Mouse (Mus musculus): Measurements from ENCODE around the gene Pced1b. TPM values are rescaled to one million over a fixed set of nuclear protein-coding genes. Genes with fewer than 3 reads are reported as not detected.

Gene Pced1b
- polyA plus RNA-seq, 1 experiment from 2014 or later, result 2.6 TPM

GRCm38 (mm10) chr15:97272831-97273230 is 25.9 kb downstream of the Pced1b start:
- Histone ChIP-seq H3K4me1 (ENCODE audit: control insufficient read depth in 2 of 2, insufficient read depth in 2 of 2, low read length in 2 of 2) (no peaks in the 10 kb centered on the region), H3K9ac (ENCODE audit: low read length) (no peak overlapping the region)
- WGBS, result 82% methylated on average over 3 of the region's 3 CpGs

GRCm38 (mm10) chr15:97275626-97276395 is 28.9 kb downstream of the Pced1b start:
- H3K9ac ChIP-seq (ENCODE audit: low read length), result no peak overlapping the region
- no peaks in the 10 kb centered on the region for H3K36me3 ChIP-seq (ENCODE audit: control insufficient read depth, insufficient read depth, low read length)
- H3K4me3 ChIP-seq (ENCODE audit: control insufficient read depth in 1 of 2, insufficient read depth in 1 of 2, low read depth in 1 of 2, low read length in 2 of 2), result no peak overlapping the region
- no peaks in the 10 kb centered on the region for H3K27me3 ChIP-seq (ENCODE audit: control insufficient read depth, insufficient read depth, low read length)
- WGBS, result 89% methylated on average over 12 of the region's 12 CpGs
- ATAC-seq (ENCODE audit: insufficient number of reproducible peaks, insufficient read depth, low FRiP score, low read depth), result no peak
- H3K4me1 ChIP-seq (ENCODE audit: control insufficient read depth in 2 of 2, insufficient read depth in 2 of 2, low read length in 2 of 2), result peaks cover 0 to 2% of the 10 kb centered on the region in 2 experiments; a peak in 2 of 4 replicates
- no peaks in the 10 kb centered on the region for H3K9me3 ChIP-seq (ENCODE audit: control insufficient read depth, low read length)
- H3K27ac ChIP-seq (replicated peaks in 1 of 2; ENCODE audit: control insufficient read depth in 1 of 2, insufficient read depth in 1 of 2, low read depth in 2 of 2, low read length in 2 of 2), result no peak overlapping the region
- H3K4me2 ChIP-seq (ENCODE audit: low read length), result no peak overlapping the region

More at GRCm38 (mm10) chr15:97272831-97273230, 25.9 kb downstream of the Pced1b start:
- Histone ChIP-seq H3K27me3 (ENCODE audit: control insufficient read depth, insufficient read depth, low read length) (no peaks in the 10 kb centered on the region), H3K4me2 (ENCODE audit: low read length) (no peak overlapping the region), H3K36me3 (ENCODE audit: control insufficient read depth, insufficient read depth, low read length) (no peaks in the 10 kb centered on the region), H3K9me3 (ENCODE audit: control insufficient read depth, low read length) (no peaks in the 10 kb centered on the region), H3K4me3 (ENCODE audit: control insufficient read depth in 1 of 2, insufficient read depth in 1 of 2, low read depth in 1 of 2, low read length in 2 of 2) (no peak overlapping the region), H3K27ac (replicated peaks in 1 of 2; ENCODE audit: control insufficient read depth in 1 of 2, insufficient read depth in 1 of 2, low read depth in 2 of 2, low read length in 2 of 2) (no peak overlapping the region)
- no peak for ATAC-seq (ENCODE audit: insufficient number of reproducible peaks, insufficient read depth, low FRiP score, low read depth)

- no peak for ATAC-seq (ENCODE audit: insufficient number of reproducible peaks, insufficient read depth, low FRiP score, low read depth)
- WGBS, result 83% methylated on average over 20 of the region's 20 CpGs
- H3K4me1 ChIP-seq (ENCODE audit: control insufficient read depth in 2 of 2, insufficient read depth in 2 of 2, low read length in 2 of 2), result peaks cover 0 to 4% of the 10 kb centered on the region in 2 experiments; a peak in 2 of 4 replicates
- H3K9ac ChIP-seq (ENCODE audit: low read length), result no peak overlapping the region
- H3K27ac ChIP-seq (replicated peaks in 1 of 2; ENCODE audit: control insufficient read depth in 1 of 2, insufficient read depth in 1 of 2, low read depth in 2 of 2, low read length in 2 of 2), result no peak overlapping the region
- H3K36me3 ChIP-seq (ENCODE audit: control insufficient read depth, insufficient read depth, low read length), result no peaks in the 10 kb centered on the region
- H3K9me3 ChIP-seq (ENCODE audit: control insufficient read depth, low read length), result no peaks in the 10 kb centered on the region
- no peaks in the 10 kb centered on the region for H3K27me3 ChIP-seq (ENCODE audit: control insufficient read depth, insufficient read depth, low read length)
- no peak overlapping the region for H3K4me2 ChIP-seq (ENCODE audit: low read length)
- no peak overlapping the region for H3K4me3 ChIP-seq (ENCODE audit: control insufficient read depth in 1 of 2, insufficient read depth in 1 of 2, low read depth in 1 of 2, low read length in 2 of 2)
Measured at GRCm38 (mm10) chr15:97276660-97277153, 29.8 kb downstream of the Pced1b start.

GRCm38 (mm10) chr15:97277328-97277727 is 30.4 kb downstream of the Pced1b start:
- H3K36me3 ChIP-seq (ENCODE audit: control insufficient read depth, insufficient read depth, low read length), result no peaks in the 10 kb centered on the region
- WGBS, result 78% methylated on average over 10 of the region's 10 CpGs
- H3K4me2 ChIP-seq (ENCODE audit: low read length), result no peak overlapping the region
- H3K27ac ChIP-seq (replicated peaks in 1 of 2; ENCODE audit: control insufficient read depth in 1 of 2, insufficient read depth in 1 of 2, low read depth in 2 of 2, low read length in 2 of 2), result no peak overlapping the region
- no peak for ATAC-seq (ENCODE audit: insufficient number of reproducible peaks, insufficient read depth, low FRiP score, low read depth)
- H3K4me3 ChIP-seq (ENCODE audit: control insufficient read depth in 1 of 2, insufficient read depth in 1 of 2, low read depth in 1 of 2, low read length in 2 of 2), result no peak overlapping the region
- no peaks in the 10 kb centered on the region for H3K9me3 ChIP-seq (ENCODE audit: control insufficient read depth, low read length)
- H3K4me1 ChIP-seq (ENCODE audit: control insufficient read depth in 2 of 2, insufficient read depth in 2 of 2, low read length in 2 of 2), result peaks cover 0 to 5% of the 10 kb centered on the region in 2 experiments; a peak in 2 of 4 replicates
- H3K27me3 ChIP-seq (ENCODE audit: control insufficient read depth, insufficient read depth, low read length), result no peaks in the 10 kb centered on the region
- H3K9ac ChIP-seq (ENCODE audit: low read length), result no peak overlapping the region

- no peak overlapping the region for H3K27ac ChIP-seq (replicated peaks in 1 of 2; ENCODE audit: control insufficient read depth in 1 of 2, insufficient read depth in 1 of 2, low read depth in 2 of 2, low read length in 2 of 2)
- H3K4me2 ChIP-seq (ENCODE audit: low read length), result no peak overlapping the region
- no peaks in the 10 kb centered on the region for H3K36me3 ChIP-seq (ENCODE audit: control insufficient read depth, insufficient read depth, low read length)
- no peaks in the 10 kb centered on the region for H3K27me3 ChIP-seq (ENCODE audit: control insufficient read depth, insufficient read depth, low read length)
- no peaks in the 10 kb centered on the region for H3K9me3 ChIP-seq (ENCODE audit: control insufficient read depth, low read length)
- H3K4me3 ChIP-seq (ENCODE audit: control insufficient read depth in 1 of 2, insufficient read depth in 1 of 2, low read depth in 1 of 2, low read length in 2 of 2), result no peak overlapping the region
- no peak overlapping the region for H3K9ac ChIP-seq (ENCODE audit: low read length)
- H3K4me1 ChIP-seq (ENCODE audit: control insufficient read depth in 2 of 2, insufficient read depth in 2 of 2, low read length in 2 of 2), result peaks cover 0 to 5% of the 10 kb centered on the region in 2 experiments; a peak in 2 of 4 replicates
- ATAC-seq (ENCODE audit: insufficient number of reproducible peaks, insufficient read depth, low FRiP score, low read depth), result no peak
- WGBS, result 91% methylated on average over 9 of the region's 9 CpGs
Measured at GRCm38 (mm10) chr15:97278340-97278948, 31.5 kb downstream of the Pced1b start.

- ATAC-seq (ENCODE audit: insufficient number of reproducible peaks, insufficient read depth, low FRiP score, low read depth), result no peak
- WGBS, result 77% methylated on average over 8 of the region's 8 CpGs
- Histone ChIP-seq H3K27me3 (ENCODE audit: control insufficient read depth, insufficient read depth, low read length) (no peaks in the 10 kb centered on the region), H3K9ac (ENCODE audit: low read length) (no peak overlapping the region), H3K9me3 (ENCODE audit: control insufficient read depth, low read length) (no peaks in the 10 kb centered on the region), H3K4me2 (ENCODE audit: low read length) (no peak overlapping the region), H3K36me3 (ENCODE audit: control insufficient read depth, insufficient read depth, low read length) (no peaks in the 10 kb centered on the region), H3K27ac (replicated peaks in 1 of 2; ENCODE audit: control insufficient read depth in 1 of 2, insufficient read depth in 1 of 2, low read depth in 2 of 2, low read length in 2 of 2) (no peak overlapping the region), H3K4me1 (ENCODE audit: control insufficient read depth in 2 of 2, insufficient read depth in 2 of 2, low read length in 2 of 2) (peaks cover 0 to 5% of the 10 kb centered on the region in 2 experiments; a peak in 2 of 4 replicates), H3K4me3 (ENCODE audit: control insufficient read depth in 1 of 2, insufficient read depth in 1 of 2, low read depth in 1 of 2, low read length in 2 of 2) (no peak overlapping the region)
Measured at GRCm38 (mm10) chr15:97280131-97280530, 33.2 kb downstream of the Pced1b start.

GRCm38 (mm10) chr15:97280776-97281175 is 33.9 kb downstream of the Pced1b start:
- H3K27me3 ChIP-seq (ENCODE audit: control insufficient read depth, insufficient read depth, low read length), result no peaks in the 10 kb centered on the region
- WGBS, result 26% methylated on average over 9 of the region's 9 CpGs

More at GRCm38 (mm10) chr15:97280776-97281175, 33.9 kb downstream of the Pced1b start:
- H3K4me1 ChIP-seq (ENCODE audit: control insufficient read depth in 2 of 2, insufficient read depth in 2 of 2, low read length in 2 of 2), result peaks cover 0 to 5% of the 10 kb centered on the region in 2 experiments; a peak in 2 of 4 replicates
- ATAC-seq (ENCODE audit: insufficient number of reproducible peaks, insufficient read depth, low FRiP score, low read depth), result no peak
- no peak overlapping the region for H3K9ac ChIP-seq (ENCODE audit: low read length)
- no peak overlapping the region for H3K27ac ChIP-seq (replicated peaks in 1 of 2; ENCODE audit: control insufficient read depth in 1 of 2, insufficient read depth in 1 of 2, low read depth in 2 of 2, low read length in 2 of 2)
- H3K36me3 ChIP-seq (ENCODE audit: control insufficient read depth, insufficient read depth, low read length), result no peaks in the 10 kb centered on the region
- H3K4me2 ChIP-seq (ENCODE audit: low read length), result no peak overlapping the region
- H3K9me3 ChIP-seq (ENCODE audit: control insufficient read depth, low read length), result no peaks in the 10 kb centered on the region
- H3K4me3 ChIP-seq (ENCODE audit: control insufficient read depth in 1 of 2, insufficient read depth in 1 of 2, low read depth in 1 of 2, low read length in 2 of 2), result no peak overlapping the region

Measured in heart, embryonic 14.5 days (tissue).